Comparison of ENCODE assay signal across 19 mouse cellular contexts in genomic region chr12:108149764-108150163, GRCm38 (mm10). TPM values are rescaled to one million over a fixed set of nuclear protein-coding genes. Genes with fewer than 3 reads are reported as not detected.
DNase-seq lines count a peak whose midpoint lies in the region; ATAC-seq and TF ChIP-seq lines count a peak whose summit lies in the region.
"Had no signal": no experiment of that assay in that cellular context is flagged by ENCODE, and none has a peak within 500 bp of the region (broad histone marks: within the 10 kb centered on the region; RNA-seq: fewer than 3 reads in every experiment).

No protein-coding gene starts in this region.

- no peak overlapping the region for H3K4me3 ChIP-seq in forebrain, embryonic 14.5 days (ENCODE audit: low read depth, low read length)
- H3K4me3 ChIP-seq in forebrain, embryonic 16.5 days (replicated peaks; ENCODE audit: low read length): no peak overlapping the region
- no peak overlapping the region for H3K4me3 ChIP-seq in left cerebral cortex, adult 2 months
- H3K4me3 ChIP-seq in MEL (ENCODE audit: control insufficient read depth in 1 of 2, insufficient read depth in 1 of 2, low read depth in 2 of 2, low read length in 2 of 2): no peak overlapping the region
- H3K4me3 ChIP-seq: heart, embryonic 15.5 days; limb, embryonic 12.5 days; liver, embryonic 15.5 days; neural tube, embryonic 15.5 days had no signal

- no peak for TF ChIP-seq EP300 in MEL (IDR thresholded peaks at IDR 0.05; ENCODE audit: low read depth in 1 of 2, low read length in 2 of 2)

- TF ChIP-seq RAD21 in MEL (IDR thresholded peaks at IDR 0.05; ENCODE audit: low read depth, low read length): no peak

- no peaks in the 10 kb centered on the region for H3K79me2 ChIP-seq in MEL (ENCODE audit: control insufficient read depth, insufficient read depth, low read length, poor library complexity)

- WGBS in forebrain, embryonic 14.5 days: 77% methylated on average over 3 of the region's 3 CpGs
- WGBS in forebrain, embryonic 16.5 days: 77% methylated on average over 3 of the region's 3 CpGs

- H3K27ac ChIP-seq in forebrain, embryonic 14.5 days (ENCODE audit: low read depth, low read length): no peak overlapping the region
- no peak overlapping the region for H3K27ac ChIP-seq in forebrain, embryonic 16.5 days (ENCODE audit: low read length)
- H3K27ac ChIP-seq in left cerebral cortex, adult 2 months: no peak overlapping the region
- H3K27ac ChIP-seq in MEL (ENCODE audit: control insufficient read depth, low read depth, low read length): no peak overlapping the region
- H3K27ac ChIP-seq: heart, embryonic 15.5 days; limb, embryonic 12.5 days; liver, embryonic 15.5 days; neural tube, embryonic 15.5 days had no signal

- peaks cover 13% of the 10 kb centered on the region for H3K36me3 ChIP-seq in forebrain, embryonic 14.5 days (ENCODE audit: control insufficient read depth, insufficient read depth, low read length)
- peaks cover 6% of the 10 kb centered on the region; the same call in 1 of the 2 replicates for H3K36me3 ChIP-seq in forebrain, embryonic 16.5 days (ENCODE audit: control insufficient read depth, insufficient read depth)
- peaks cover 0 to 7% of the 10 kb centered on the region in 2 experiments; a peak in 2 of 4 replicates for H3K36me3 ChIP-seq in MEL (ENCODE audit: control insufficient read depth in 1 of 2, insufficient read depth in 2 of 2, low read length in 2 of 2)

- H3K4me2 ChIP-seq in forebrain, embryonic 14.5 days (ENCODE audit: low read length): no peak overlapping the region
- H3K4me2 ChIP-seq in forebrain, embryonic 16.5 days (ENCODE audit: low read length): no peak overlapping the region
- H3K4me2 ChIP-seq: heart, embryonic 15.5 days; limb, embryonic 12.5 days; liver, embryonic 15.5 days; neural tube, embryonic 15.5 days had no signal

- TF ChIP-seq POLR2A in MEL (IDR thresholded peaks at IDR 0.05; ENCODE audit: control insufficient read depth in 1 of 2, insufficient read depth in 1 of 2, low read depth in 1 of 2, low read length in 2 of 2, poor library complexity in 1 of 2): no peak

- ATAC-seq in forebrain, embryonic 14.5 days: no peak
- no peak for ATAC-seq in forebrain, embryonic 16.5 days
- peak; percentile 52 for ATAC-seq in megakaryocyte progenitor cell, adult 5-6 weeks (replicated peaks; ENCODE audit: poor library complexity)

- no peaks in the 10 kb centered on the region for H3K27me3 ChIP-seq in forebrain, embryonic 14.5 days (replicated peaks; ENCODE audit: control insufficient read depth, insufficient read depth, low read length)
- H3K27me3 ChIP-seq in forebrain, embryonic 16.5 days (replicated peaks; ENCODE audit: control insufficient read depth, insufficient read depth, low read length): no peaks in the 10 kb centered on the region
- no peaks in the 10 kb centered on the region for H3K27me3 ChIP-seq in MEL (ENCODE audit: control insufficient read depth in 1 of 2, insufficient read depth in 2 of 2, low read length in 2 of 2)
- H3K27me3 ChIP-seq: heart, embryonic 15.5 days; limb, embryonic 12.5 days; liver, embryonic 15.5 days; neural tube, embryonic 15.5 days had no signal

- TF ChIP-seq CTCF in left cerebral cortex, adult 2 months (IDR thresholded peaks at IDR 0.05): peak; percentile 60
- TF ChIP-seq CTCF in MEL (IDR thresholded peaks at IDR 0.05 in 2 of 3, conservative IDR thresholded peaks at IDR 0.05 in 1 of 3; ENCODE audit: control insufficient read depth in 1 of 3, insufficient read depth in 1 of 3, low read depth in 2 of 3, low read length in 3 of 3, poor library complexity in 1 of 3, severe bottlenecking in 1 of 3): peak in 2 of 3 experiments; percentile 12 to 32; a peak in 3 of 6 replicates

- no peaks in the 10 kb centered on the region for H3K9me3 ChIP-seq in forebrain, embryonic 14.5 days (replicated peaks; ENCODE audit: control insufficient read depth, low read length)
- H3K9me3 ChIP-seq in forebrain, embryonic 16.5 days (ENCODE audit: control insufficient read depth, low read length): no peaks in the 10 kb centered on the region
- no peaks in the 10 kb centered on the region for H3K9me3 ChIP-seq in MEL (replicated peaks; ENCODE audit: insufficient read depth, low read length)
- H3K9me3 ChIP-seq: heart, embryonic 15.5 days; limb, embryonic 12.5 days; liver, embryonic 15.5 days; neural tube, embryonic 15.5 days had no signal

- intact Hi-C loops in left cerebral cortex, adult 2 months (cut with DNase I): no loop called here
- intact Hi-C loops in left cerebral cortex, postnatal 4 days (cut with DNase I): no loop called here

- peak; percentile 33 for DNase-seq in forebrain, embryonic 14.5 days (ENCODE audit: low spot score)
- no peak for DNase-seq in left cerebral cortex, adult 2 months (ENCODE audit: extremely low spot score in 1 of 2, low spot score in 2 of 2)
- no peak for DNase-seq in left cerebral cortex, postnatal 4 days
- DNase-seq in MEL (ENCODE audit: low read depth, low spot score): peak; percentile 18
- DNase-seq in left cerebral cortex, adult 9 months (ENCODE audit: low spot score in 2 of 2): no peak
- DNase-seq in spleen, adult 18-20 months: no peak
- DNase-seq: adrenal gland, postnatal 14 days; cerebellum, adult 9-11 months; kidney, adult 11 months; kidney, postnatal 4 days; layer of hippocampus, postnatal 36 days; right cerebral cortex, adult 18-20 months; thymus, postnatal 4 days had no signal

- no peaks in the 10 kb centered on the region for H3K4me1 ChIP-seq in forebrain, embryonic 14.5 days (ENCODE audit: control insufficient read depth, insufficient read depth, low read length)
- H3K4me1 ChIP-seq in forebrain, embryonic 16.5 days (replicated peaks; ENCODE audit: control insufficient read depth, insufficient read depth, low read length): no peaks in the 10 kb centered on the region
- H3K4me1 ChIP-seq in MEL (ENCODE audit: control insufficient read depth in 1 of 2, insufficient read depth in 2 of 2, low read length in 2 of 2): no peaks in the 10 kb centered on the region
- H3K4me1 ChIP-seq: limb, embryonic 12.5 days; liver, embryonic 15.5 days; neural tube, embryonic 15.5 days had no signal

- no peak overlapping the region for H3K9ac ChIP-seq in forebrain, embryonic 14.5 days (ENCODE audit: low read length)
- H3K9ac ChIP-seq in forebrain, embryonic 16.5 days (replicated peaks; ENCODE audit: low read depth, low read length): no peak overlapping the region
- no peak overlapping the region for H3K9ac ChIP-seq in MEL (ENCODE audit: control insufficient read depth, low read depth, low read length, poor library complexity, severe bottlenecking)
- H3K9ac ChIP-seq: heart, embryonic 15.5 days; limb, embryonic 12.5 days; liver, embryonic 15.5 days; neural tube, embryonic 15.5 days had no signal

TF ChIP-seq in MEL, 35 proteins besides CTCF, POLR2A, EP300 and RAD21:
- TF ChIP-seq CHD1 (IDR thresholded peaks at IDR 0.05; ENCODE audit: low read depth, low read length) (no peak), ETS1 (IDR thresholded peaks at IDR 0.05; ENCODE audit: low read depth, low read length) (no peak), UBTF (IDR thresholded peaks at IDR 0.05; ENCODE audit: borderline replicate concordance, insufficient read depth, low read depth, low read length) (no peak), SMC3 (IDR thresholded peaks at IDR 0.05; ENCODE audit: low read depth, low read length) (no peak), BHLHE40 (IDR thresholded peaks at IDR 0.05; ENCODE audit: borderline replicate concordance, low read depth, low read length) (no peak), KAT2A (conservative IDR thresholded peaks at IDR 0.05; ENCODE audit: low read depth, low read length) (no peak), MXI1 (IDR thresholded peaks at IDR 0.05; ENCODE audit: low read depth, low read length) (no peak), ZKSCAN1 (IDR thresholded peaks at IDR 0.05; ENCODE audit: low read depth, low read length) (no peak), NELFE (IDR thresholded peaks at IDR 0.05; ENCODE audit: low read depth, low read length) (no peak), TCF12 (IDR thresholded peaks at IDR 0.05; ENCODE audit: low read depth, low read length) (no peak), POLR2AphosphoS5 (IDR thresholded peaks at IDR 0.05; ENCODE audit: borderline replicate concordance, low read depth, low read length) (no peak), MAZ (IDR thresholded peaks at IDR 0.05; ENCODE audit: low read depth, low read length) (no peak), GATA1 (IDR thresholded peaks at IDR 0.05; ENCODE audit: low read depth, low read length) (no peak), TBP (IDR thresholded peaks at IDR 0.05; ENCODE audit: low read depth, low read length) (no peak), POLR2AphosphoS2 (IDR thresholded peaks at IDR 0.05; ENCODE audit: low read length) (no peak), HCFC1 (IDR thresholded peaks at IDR 0.05; ENCODE audit: low read depth, low read length) (no peak), CHD2 (IDR thresholded peaks at IDR 0.05; ENCODE audit: low read length) (no peak), MEF2A (IDR thresholded peaks at IDR 0.05; ENCODE audit: extremely low read depth, insufficient replicate concordance, low read depth, low read length, poor library complexity, severe bottlenecking) (no peak), MAX (IDR thresholded peaks at IDR 0.05; ENCODE audit: low read length) (no peak)
TF ChIP-seq in MEL: peak in this region for 0.

RNA-seq across cellular contexts. Expression of gene Setd3, which starts 29.4 kb away (rescaled TPM):
- polyA plus RNA-seq in forebrain, embryonic 14.5 days (2014; fragmentation: Nextera tagmentation; extraction: Ambion mirVana): 85.9 and 88.9 TPM in 2 replicates
- polyA plus RNA-seq in forebrain, embryonic 16.5 days (2015; fragmentation: Nextera tagmentation; extraction: Ambion mirVana): 104 and 116 TPM in 2 replicates
- 100 to 1,000 TPM; 167 to 185 TPM for total RNA-seq in left cerebral cortex, adult 2 months (2021)
- total RNA-seq in left cerebral cortex, postnatal 4 days (2021): 100 to 1,000 TPM; 122 to 123 TPM
- 38.4 and 40.1 TPM in 2 replicates for total RNA-seq in MEL (2012; rRNA removed)
- polyA plus RNA-seq in MEL (2012; ENCODE audit: insufficient read depth in 1 of 2, insufficient read length in 2 of 2, low read depth in 1 of 2, low replicate concordance in 2 of 2, missing spikeins in 1 of 2): 10 to 100 TPM in 1 of 2 experiments, not detected in 1; 59.9 TPM
- total RNA-seq in megakaryocyte progenitor cell, adult 5-6 weeks (2015): 44.5 and 46.6 TPM in 2 replicates
- total RNA-seq in megakaryocyte progenitor cell, adult 5-6 weeks (2017): 78.3 and 87.6 TPM in 2 replicates

RNA-seq across cellular contexts. Expression of gene Ccnk, which starts 29.6 kb away (rescaled TPM):
- polyA plus RNA-seq in forebrain, embryonic 14.5 days (2014; fragmentation: Nextera tagmentation; extraction: Ambion mirVana): 8.4 and 10.7 TPM in 2 replicates
- 3.1 and 3.2 TPM in 2 replicates for polyA plus RNA-seq in forebrain, embryonic 16.5 days (2015; fragmentation: Nextera tagmentation; extraction: Ambion mirVana)
- 10 to 100 TPM; 30.4 to 33.4 TPM for total RNA-seq in left cerebral cortex, adult 2 months (2021)
- total RNA-seq in left cerebral cortex, postnatal 4 days (2021): 10 to 100 TPM; 39.0 to 40.2 TPM
- 7.6 and 8.9 TPM in 2 replicates for total RNA-seq in MEL (2012; rRNA removed)
- 10 to 100 TPM; 62.8 to 69.6 TPM for polyA plus RNA-seq in MEL (2012; ENCODE audit: insufficient read depth in 1 of 2, insufficient read length in 2 of 2, low read depth in 1 of 2, low replicate concordance in 2 of 2, missing spikeins in 1 of 2)
- total RNA-seq in megakaryocyte progenitor cell, adult 5-6 weeks (2015): 72.7 and 76.5 TPM in 2 replicates
- total RNA-seq in megakaryocyte progenitor cell, adult 5-6 weeks (2017): 15.3 and 15.7 TPM in 2 replicates

Comparison
In these comparisons a context has a peak if more than half of its experiments do, and no peak if none do; other contexts are left out.
1. DNase-seq: peak in forebrain, embryonic 14.5 days (single experiment) and MEL (single experiment); none in left cerebral cortex, adult 2 months (0 of 2), left cerebral cortex, postnatal 4 days (single experiment), left cerebral cortex, adult 9 months (0 of 2) and spleen, adult 18-20 months (0 of 2).